Mouse (Mus musculus): Measurements from ENCODE around the gene Sptb.

GRCm38 (mm10) chr12:76591037-76591436 lies 119.3 kb downstream of the Sptb start:
- no peak for TF ChIP-seq POLR2A (IDR thresholded peaks at IDR 0.05; ENCODE audit: low read depth, low read length)
- TF ChIP-seq CTCF (IDR thresholded peaks at IDR 0.05; ENCODE audit: extremely low read depth, insufficient read depth, insufficient read length, insufficient replicate concordance): no peak

Data from spleen, adult 2 months (tissue).